Mouse (Mus musculus) brain, embryonic 14.5 days (tissue): ENCODE measurements around the gene Ttc6. TPM values are rescaled to one million over a fixed set of nuclear protein-coding genes. Genes with fewer than 3 reads are reported as not detected.
A peak's percentile ranks its signal among the peaks of the same experiment; 100 is the strongest.

ENCODE experiments used
- DNase-seq: peaks from one replicate; pipeline ENCODE4 v3.0.0-alpha.2; 2011; ENCODE audit warnings: low read depth
- CTCF ChIP-seq: fragments of 200-500 bp; IDR thresholded peaks from 2 replicates; pipeline ENCODE4 v1.5.1; 2012; ENCODE audit warnings: inconsistent platforms, mild to moderate bottlenecking, moderate library complexity, borderline replicate concordance; ENCODE audit not compliant: insufficient read depth, insufficient read length; ENCODE audit errors: extremely low read depth
- POLR2A ChIP-seq: fragments of 200-500 bp; IDR thresholded peaks from 2 replicates; pipeline ENCODE4 v1.6.1; 2012; ENCODE audit warnings: mild to moderate bottlenecking, inconsistent platforms, borderline replicate concordance; ENCODE audit not compliant: poor library complexity, insufficient read depth, insufficient read length, severe bottlenecking; ENCODE audit errors: extremely low read depth
- polyA plus RNA-seq: library from polyadenylated mRNA; depleted of rRNA; stranded (reverse); fragments of >200 nt; gene quantifications from 2 replicates; pipeline ENCODE4 v1.2.3, GENCODE M21; 2012

Gene Ttc6
- polyA plus RNA-seq, 1 experiment, result 1.2 TPM

DNA sequence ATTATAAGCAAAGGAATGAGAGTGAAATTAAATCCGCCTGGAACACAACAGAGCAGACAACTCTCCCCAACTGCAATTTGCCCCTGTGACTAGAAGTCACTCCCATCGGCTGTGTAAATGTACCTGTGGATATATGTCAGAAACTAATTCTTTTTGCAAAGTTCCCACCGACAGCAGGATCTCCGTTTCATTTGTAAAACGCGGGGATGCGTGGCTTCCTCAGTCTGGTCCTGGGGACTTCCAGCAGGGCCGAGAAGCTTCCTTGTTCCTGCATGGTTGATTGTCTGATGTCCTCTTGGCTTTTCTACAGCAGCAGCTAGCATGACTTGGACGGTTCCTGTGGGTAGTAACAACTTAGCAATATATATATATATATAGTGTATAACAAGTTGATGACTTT lies 16.0 kb upstream of the Ttc6 start:
- TF ChIP-seq CTCF, result no peak
- no peak for TF ChIP-seq POLR2A
- peak; percentile 22 for DNase-seq

DNA sequence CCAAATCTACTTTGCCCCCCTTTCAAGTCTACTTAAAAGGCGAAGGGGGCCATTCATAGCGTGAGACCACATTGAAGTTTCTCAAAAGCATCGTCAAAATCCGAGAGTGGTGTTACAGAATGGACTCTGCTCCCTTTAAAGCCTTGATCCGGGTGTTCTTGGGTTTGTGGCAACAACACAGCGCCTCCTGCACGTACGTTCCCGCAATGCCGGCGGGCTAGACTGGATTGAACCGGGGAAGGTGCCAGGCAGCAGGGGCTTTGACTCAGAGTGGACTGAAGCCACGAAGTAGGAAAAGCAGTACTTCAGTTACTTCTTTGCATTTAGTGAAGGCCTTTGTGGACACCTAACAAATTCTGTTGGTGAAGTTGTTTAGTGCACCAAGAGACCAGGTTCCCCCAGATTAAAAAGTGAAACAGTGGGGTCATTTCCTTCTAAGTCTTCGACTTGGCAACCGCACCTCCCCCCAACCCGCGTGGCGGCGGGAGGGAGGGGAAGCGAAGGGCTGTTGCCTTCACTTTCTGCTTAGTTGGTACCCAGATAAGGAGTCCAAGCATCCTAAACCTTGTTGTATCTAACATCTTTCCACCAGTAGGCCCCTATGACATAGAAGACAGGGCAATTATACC lies 15.4 kb upstream of the Ttc6 start:
- TF ChIP-seq CTCF (peak; percentile 50; the same call in 1 of the 2 replicates), POLR2A (no peak)
- DNase-seq, result peak; percentile 72

DNA sequence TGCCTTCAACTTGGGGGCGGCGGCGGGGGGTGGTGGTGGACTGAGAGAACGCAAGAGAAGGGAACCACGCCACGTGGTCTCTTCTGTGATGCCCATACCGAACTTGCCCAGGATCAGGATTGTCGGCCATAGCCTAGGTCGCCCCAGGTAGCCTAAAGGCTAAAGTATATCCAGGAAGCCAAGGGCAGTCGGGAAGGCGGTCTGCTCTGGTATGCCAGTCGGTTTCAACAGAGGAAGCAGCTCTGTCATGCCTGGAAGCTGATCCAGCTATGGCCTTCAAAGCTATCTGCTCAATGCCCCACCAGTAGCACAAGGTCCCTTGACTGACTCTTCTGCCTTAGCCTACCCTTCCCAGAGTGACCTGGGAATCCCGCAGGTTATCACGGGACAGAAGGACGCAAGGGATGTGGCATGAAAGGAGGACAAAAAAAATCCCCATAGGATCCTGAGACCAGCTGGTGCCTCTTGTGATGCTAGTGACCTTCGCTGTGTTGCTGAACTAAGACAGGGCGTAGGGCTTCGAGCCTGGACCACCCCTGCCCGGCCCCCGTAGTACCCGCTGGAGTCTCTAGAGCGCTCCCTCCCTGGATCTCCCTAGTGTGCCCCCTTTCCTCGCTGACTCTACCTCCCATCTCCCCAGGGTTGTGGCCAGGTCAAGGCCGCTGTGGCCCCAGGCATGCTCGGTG lies 14.8 kb upstream of the Ttc6 start:
- TF ChIP-seq POLR2A, result no peak
- no peak for TF ChIP-seq CTCF

DNA sequence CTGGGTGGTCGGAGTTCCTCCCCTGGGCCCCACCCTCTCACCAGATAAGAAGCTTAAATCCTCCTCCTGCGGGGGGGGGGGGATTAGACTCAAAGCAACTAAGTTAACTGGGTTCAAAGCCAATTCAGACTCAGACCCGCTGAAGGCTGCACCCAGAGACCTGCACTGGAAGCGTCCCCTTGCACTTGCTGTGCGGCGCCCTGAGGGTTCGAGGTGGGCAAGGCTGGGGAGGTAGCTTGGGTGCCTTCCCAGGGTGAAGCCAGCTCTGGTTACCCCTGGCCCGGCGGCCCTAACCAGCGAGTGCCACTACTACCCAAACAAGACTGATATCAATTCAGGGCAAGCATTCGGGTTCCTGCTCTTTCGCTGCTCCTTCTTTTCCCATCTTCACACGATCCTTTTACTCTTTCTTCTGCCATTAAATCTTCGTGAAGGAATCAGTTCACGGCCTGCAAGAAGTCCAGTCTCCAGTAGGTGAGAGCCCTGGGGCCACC lies 14.2 kb upstream of the Ttc6 start:
- DNase-seq, result peak; percentile 15
- no peak for TF ChIP-seq POLR2A
- no peak for TF ChIP-seq CTCF

More for the DNA sequence above, 14.8 kb upstream of the Ttc6 start:
- no peak for DNase-seq

DNA sequence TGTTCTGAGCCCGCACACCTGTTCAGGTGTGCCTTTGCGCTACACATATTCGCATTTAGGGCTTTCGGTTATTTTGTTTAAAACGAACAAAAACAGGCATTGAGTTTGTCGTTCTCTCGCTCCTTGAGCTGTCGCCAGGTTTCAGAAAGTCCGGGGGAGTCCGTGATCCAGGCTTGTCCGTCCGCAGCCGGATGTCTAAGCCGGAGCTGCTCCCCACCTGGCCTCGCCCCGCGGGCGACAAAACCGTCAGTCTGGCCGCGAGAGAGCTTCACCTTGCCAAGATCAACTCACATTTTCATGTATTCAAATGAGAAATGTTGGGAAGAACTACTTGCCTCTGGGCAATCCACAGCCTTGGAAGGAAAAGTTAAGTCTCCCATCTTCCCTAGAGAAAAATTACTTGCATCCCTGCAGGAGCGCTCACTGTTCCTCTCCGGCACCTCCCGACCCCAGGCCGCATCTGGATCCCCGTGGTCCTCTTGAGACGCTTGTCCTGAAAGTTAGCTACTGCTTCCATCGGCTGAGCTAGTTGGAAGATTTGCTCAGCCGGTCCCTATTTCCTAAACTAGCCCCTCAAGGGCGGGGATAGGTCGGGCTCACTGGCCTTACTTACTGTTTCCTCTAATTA lies 13.6 kb upstream of the Ttc6 start:
- DNase-seq, result peak; percentile 30
- no peak for TF ChIP-seq POLR2A
- no peak for TF ChIP-seq CTCF

DNA sequence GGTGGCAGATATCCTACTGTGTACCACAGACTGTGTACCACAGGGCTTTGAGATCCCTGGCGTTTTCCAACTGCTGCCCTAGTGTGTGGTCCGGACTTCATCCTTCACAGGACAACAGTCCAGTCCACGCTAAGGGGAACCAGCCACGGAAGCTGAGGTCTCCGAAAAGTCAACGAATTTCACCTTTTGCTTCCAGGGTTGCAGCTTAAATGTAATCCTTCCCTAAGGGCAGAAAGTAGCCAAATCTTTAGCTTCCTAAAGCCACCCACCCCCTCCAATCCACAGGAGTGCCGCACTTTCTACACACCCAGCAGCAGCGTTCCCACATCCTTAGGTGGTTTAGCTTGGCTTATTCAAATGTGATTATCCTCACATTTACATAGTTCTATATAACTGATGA lies 13.0 kb upstream of the Ttc6 start:
- TF ChIP-seq CTCF (no peak), POLR2A (no peak)
- no peak for DNase-seq

DNA sequence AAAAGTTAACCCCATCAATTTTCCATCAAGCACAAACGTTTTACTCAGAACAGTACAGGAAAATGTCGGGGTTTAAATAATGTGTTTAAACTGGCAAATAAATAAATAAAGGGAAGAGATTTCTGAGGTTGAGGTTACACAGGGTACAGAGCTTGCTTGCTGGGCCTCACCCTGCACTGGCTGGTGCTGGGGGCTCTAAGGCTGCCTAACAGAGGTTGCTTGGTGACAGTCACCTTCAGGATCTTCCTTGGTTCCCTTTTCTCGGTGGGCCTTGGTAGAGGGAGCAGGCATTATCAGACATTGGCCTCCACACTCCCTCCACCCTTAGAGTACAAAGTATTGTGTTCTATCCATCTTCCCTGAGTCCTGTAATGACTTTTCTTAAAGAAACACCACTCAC lies 11.6 kb upstream of the Ttc6 start:
- TF ChIP-seq CTCF (no peak), POLR2A (no peak)
- no peak for DNase-seq

DNA sequence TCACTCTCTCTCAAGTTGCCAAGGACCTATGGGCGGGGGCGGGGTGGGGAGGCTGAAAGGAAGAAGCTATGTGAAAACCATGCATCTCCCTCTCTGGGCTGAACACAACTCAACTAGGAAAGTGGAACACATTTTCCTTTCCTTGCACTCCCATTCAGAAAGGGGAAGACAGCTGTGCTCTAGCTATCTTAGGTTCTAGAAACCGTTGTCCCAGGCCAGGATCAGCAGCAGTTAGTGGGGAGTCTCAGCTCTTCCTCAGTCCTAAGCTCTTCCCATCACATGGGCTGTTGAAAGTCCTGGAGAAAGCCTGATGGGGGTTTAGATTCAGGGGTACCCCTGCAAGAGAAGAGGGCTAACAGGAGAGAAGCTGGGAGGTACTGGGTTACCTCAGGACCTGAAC lies 9.8 kb upstream of the Ttc6 start:
- DNase-seq, result no peak
- TF ChIP-seq CTCF (no peak), POLR2A (no peak)

DNA sequence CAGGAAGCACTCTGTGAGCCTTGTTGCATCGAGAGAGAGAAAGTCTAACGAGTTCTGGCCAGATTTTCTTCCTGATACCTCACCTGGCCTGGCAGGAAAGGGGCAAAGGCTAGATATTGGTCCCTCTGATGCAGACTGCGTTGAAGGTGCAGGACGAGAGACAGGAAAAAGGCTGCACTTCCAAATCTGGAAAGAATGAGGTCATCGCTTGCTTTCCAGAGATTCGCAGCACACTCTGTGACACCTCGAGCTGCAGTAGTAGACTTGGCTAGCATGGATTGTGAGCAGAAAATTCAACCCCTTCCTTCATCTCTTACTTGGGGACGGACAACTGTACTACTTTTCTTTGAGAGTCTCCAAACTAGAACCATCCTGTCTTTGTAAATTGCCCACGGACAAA lies 7.9 kb downstream of the Ttc6 start:
- no peak for DNase-seq
- TF ChIP-seq POLR2A (no peak), CTCF (no peak)

DNA sequence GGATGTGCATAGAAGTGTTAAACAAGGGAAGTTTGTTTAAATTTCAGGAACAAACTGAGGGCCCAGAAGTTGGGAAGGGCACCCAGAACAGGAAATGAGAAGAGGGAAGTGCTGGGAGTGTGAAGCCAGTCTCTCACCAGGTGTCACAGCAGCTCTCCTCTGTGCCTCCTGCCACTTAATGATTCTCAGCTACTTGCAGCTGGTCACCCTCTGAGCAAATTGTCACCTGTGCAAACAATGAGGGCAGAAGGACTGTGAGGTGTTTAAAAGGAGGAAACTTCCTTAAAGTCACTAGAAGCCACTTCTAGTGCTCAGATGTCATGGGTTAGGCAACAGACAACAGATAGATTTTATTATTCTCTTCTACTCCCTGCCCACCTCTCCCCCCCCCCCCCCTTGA lies 8.5 kb downstream of the Ttc6 start:
- TF ChIP-seq POLR2A, result no peak
- TF ChIP-seq CTCF, result no peak
- no peak for DNase-seq

DNA sequence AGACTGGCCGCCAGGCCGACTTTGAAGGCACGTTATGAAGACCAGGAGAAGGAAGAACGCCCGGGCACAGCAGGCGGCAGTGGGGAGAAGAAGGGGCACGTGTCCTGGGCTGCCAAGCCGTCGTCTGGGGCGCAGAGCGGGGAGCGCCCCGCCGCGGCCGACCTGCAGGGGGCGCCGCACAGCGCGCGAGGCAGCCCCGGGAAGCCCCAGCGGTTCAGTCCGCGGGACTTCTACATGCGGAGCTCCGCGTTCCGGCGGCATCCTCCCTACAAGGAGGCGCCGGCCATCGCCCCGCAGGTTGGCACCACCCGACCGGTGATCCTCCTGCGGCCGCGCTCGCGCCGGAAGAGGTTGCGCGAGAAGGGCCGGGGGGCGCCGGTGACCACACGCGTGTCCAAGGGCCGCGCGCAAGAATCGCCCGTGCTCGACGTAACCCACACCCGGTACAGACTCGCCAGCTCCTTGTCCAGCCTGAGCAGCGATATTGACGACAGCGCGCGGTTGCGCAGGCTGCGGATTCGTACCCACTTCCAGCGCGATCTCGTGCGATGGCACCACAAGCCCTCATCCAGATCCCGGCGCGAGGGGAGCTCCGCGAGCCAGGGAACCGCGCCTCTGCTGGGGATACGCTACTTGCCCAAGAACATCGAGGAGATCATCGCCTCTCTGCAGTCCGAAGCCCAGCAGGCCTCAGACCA lies 12.2 kb downstream of the Ttc6 start:
- no peak for TF ChIP-seq POLR2A
- TF ChIP-seq CTCF, result peak; percentile 74
- peak; percentile 73 for DNase-seq

DNA sequence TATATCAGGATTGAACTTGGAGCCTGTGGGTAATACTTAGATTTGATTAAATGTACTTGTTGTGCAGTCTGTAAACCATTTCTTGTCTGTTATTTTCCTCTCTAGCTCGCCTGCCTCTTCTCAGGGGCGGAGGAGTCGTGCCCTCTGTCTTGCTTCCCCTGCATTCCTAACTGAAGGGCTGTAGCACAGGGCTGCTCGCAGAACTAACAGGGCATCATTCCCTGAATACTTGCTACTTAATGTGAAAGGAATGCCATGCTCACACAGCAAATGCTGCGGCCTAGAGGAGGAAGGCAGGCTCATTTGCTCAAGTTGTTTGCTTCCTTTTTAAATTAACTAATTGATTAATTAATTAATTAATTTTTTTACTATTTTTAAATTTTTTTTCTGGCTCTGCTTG lies 43.7 kb downstream of the Ttc6 start:
- DNase-seq, result no peak
- TF ChIP-seq CTCF (no peak), POLR2A (no peak)

DNA sequence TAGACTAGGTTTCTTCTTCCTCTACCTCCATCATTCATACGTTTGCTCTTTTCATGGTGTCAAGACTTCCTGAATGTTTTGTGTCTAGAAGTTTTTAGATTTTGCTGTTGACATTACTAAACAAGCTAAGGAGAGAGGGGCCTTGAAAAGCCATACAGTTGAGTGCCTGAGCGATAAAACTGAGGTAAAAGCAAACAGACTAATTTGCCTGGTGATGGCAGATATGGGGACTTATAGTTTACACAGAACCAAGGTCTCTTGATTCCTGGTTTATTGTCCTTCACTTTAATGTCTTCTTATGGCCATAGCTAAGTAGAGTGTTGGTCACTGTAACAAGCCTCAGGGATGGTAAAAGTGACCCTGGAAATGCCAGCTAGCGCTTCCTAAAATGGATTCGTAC lies 51.2 kb downstream of the Ttc6 start:
- TF ChIP-seq CTCF (no peak), POLR2A (no peak)
- DNase-seq, result no peak
